Mouse (Mus musculus) limb, embryonic 14.5 days (tissue): Measurements from ENCODE around the gene Sncg. TPM values are rescaled to one million over a fixed set of nuclear protein-coding genes. Genes with fewer than 3 reads are reported as not detected.

Experiments used
- ATAC-seq: fragments of 200-750 bp; cut with Nextera tagmentation; 2 replicates; pipeline ENCODE4 v1.8.0; 2017; ENCODE audit warnings: low read depth, moderate number of reproducible peaks, moderate TSS enrichment; ENCODE audit not compliant: low FRiP score
- DNase-seq: peaks from one replicate; pipeline ENCODE4 v3.0.0-alpha.2; 2015; ENCODE audit warnings: low spot score
- H3K27ac ChIP-seq: fragments of 300-500 bp; sonication (generic); replicated peaks from 2 replicates; pipeline ENCODE4 v1.5.1; 2014; ENCODE audit warnings: low read depth, mild to moderate bottlenecking, low read length, moderate library complexity, mixed read lengths
- H3K27me3 ChIP-seq: fragments of 300-500 bp; sonication (generic); 2 replicates; pipeline ENCODE4 v1.6.1; 2014; ENCODE audit warnings: low read length, mixed read lengths; ENCODE audit not compliant: control insufficient read depth, insufficient read depth
- H3K36me3 ChIP-seq: fragments of 300-500 bp; sonication (generic); 2 replicates; pipeline ENCODE4 v1.6.1; 2014; ENCODE audit warnings: mild to moderate bottlenecking, low read length, moderate library complexity, mixed read lengths; ENCODE audit not compliant: control insufficient read depth, insufficient read depth
- H3K4me1 ChIP-seq: fragments of 300-500 bp; sonication (generic); 2 replicates; pipeline ENCODE4 v1.6.1; 2014; ENCODE audit warnings: antibody characterized with exemption, low read length, mixed read lengths; ENCODE audit not compliant: control insufficient read depth, insufficient read depth
- H3K4me2 ChIP-seq: fragments of 300-500 bp; sonication (generic); replicated peaks from 2 replicates; pipeline ENCODE4 v1.6.1; 2014; ENCODE audit warnings: low read depth, mild to moderate bottlenecking, low read length, moderate library complexity; ENCODE audit not compliant: severe bottlenecking
- H3K4me3 ChIP-seq: fragments of 300-500 bp; sonication (generic); replicated peaks from 2 replicates; pipeline ENCODE4 v1.5.1; 2014; ENCODE audit warnings: low read length
- H3K9ac ChIP-seq: fragments of 300-500 bp; sonication (generic); 2 replicates; pipeline ENCODE4 v1.6.1; 2014; ENCODE audit warnings: mild to moderate bottlenecking, low read depth, low read length, moderate library complexity; ENCODE audit not compliant: severe bottlenecking
- H3K9me3 ChIP-seq: fragments of 300-500 bp; sonication (generic); 2 replicates; pipeline ENCODE4 v1.6.1; 2016; ENCODE audit warnings: low read length; ENCODE audit not compliant: control insufficient read depth
- POLR2A ChIP-seq: fragments of 200-500 bp; IDR thresholded peaks from 2 replicates; pipeline ENCODE4 v1.8.0; 2012; ENCODE audit warnings: inconsistent platforms, mild to moderate bottlenecking, moderate library complexity, borderline replicate concordance; ENCODE audit not compliant: insufficient read depth, insufficient read length; ENCODE audit errors: extremely low read depth
- WGBS: fragments of 180-500 bp; shearing (Covaris S2); extraction: QIAGEN DNeasy Blood & Tissue Kit; methylation state at CpG from one replicate; pipeline ENCODE4 v1.1.7; 2014; 5-methylcytosine and 5-hydroxymethylcytosine counted together
- polyA plus RNA-seq, 2 experiments: library from polyadenylated mRNA; depleted of rRNA in 1 of 2; stranded (reverse) in 1 of 2; unstranded in 1 of 2; fragments of >200 nt; fragmentation: Nextera tagmentation in 1 of 2; extraction: Ambion mirVana in 1 of 2; gene quantifications; 2 replicates each; pipeline versions ENCODE4 v1.2.1 to v1.2.3; 2012 to 2014

Gene Sncg
- polyA plus RNA-seq, 2 experiments = 3.6 to 3.8 TPM

DNA sequence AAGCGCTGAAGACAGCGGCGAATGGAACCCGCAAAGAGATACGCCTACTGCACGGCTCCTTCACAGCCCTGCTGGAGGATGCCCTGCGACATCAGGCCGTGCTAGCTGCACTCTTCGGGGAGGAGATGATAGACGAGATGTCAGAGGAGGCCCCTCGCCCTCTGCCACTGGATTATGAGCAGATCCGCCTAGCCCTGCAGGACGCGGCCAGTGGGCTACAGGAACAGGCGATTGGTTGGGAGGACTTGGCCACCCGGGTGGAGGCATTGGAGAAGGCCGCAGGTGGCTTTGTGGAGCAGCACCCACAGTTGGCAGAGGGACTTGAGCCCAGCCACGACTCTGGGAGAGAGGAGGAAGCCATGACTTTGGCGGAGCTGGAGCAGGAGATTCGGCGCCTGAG lies 24.3 kb upstream of the Sncg start:
- Histone ChIP-seq H3K27ac (no peak overlapping the region), H3K27me3 (no peaks in the 10 kb centered on the region), H3K9ac (no peak overlapping the region), H3K4me3 (no peak overlapping the region), H3K36me3 (peaks cover 20% of the 10 kb centered on the region), H3K4me1 (no peaks in the 10 kb centered on the region), H3K4me2 (no peak overlapping the region), H3K9me3 (no peaks in the 10 kb centered on the region)
- TF ChIP-seq POLR2A = no peak
- no peak for DNase-seq
- no peak for ATAC-seq
- 90% methylated on average over 21 of the region's 21 CpGs for whole genome bisulfite sequencing

DNA sequence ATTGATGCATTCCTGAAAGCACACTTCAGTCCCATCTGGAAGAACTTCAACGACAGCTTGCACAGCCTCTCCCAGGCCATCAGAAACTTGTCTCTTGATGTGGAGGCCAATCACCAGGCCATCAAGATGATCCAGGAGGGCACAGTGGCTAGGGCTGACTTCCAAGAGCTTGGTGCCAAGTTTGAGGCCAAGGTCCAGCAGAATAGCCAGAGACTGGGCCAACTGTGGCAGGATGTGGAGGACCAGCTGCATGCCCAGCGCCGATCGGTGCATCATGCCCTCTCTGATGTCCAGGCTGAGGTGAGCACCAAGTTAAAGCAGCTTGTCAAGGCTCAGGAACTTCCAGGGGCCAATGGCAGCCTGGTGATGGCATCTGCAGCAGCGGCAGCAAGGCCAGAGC lies 23.3 kb upstream of the Sncg start:
- no peak overlapping the region for H3K4me2 ChIP-seq
- 86% methylated on average over 5 of the region's 5 CpGs for WGBS
- H3K9me3 ChIP-seq = no peaks in the 10 kb centered on the region
- no peak for ATAC-seq
- no peaks in the 10 kb centered on the region for H3K4me1 ChIP-seq
- H3K27me3 ChIP-seq = no peaks in the 10 kb centered on the region
- peaks cover 14% of the 10 kb centered on the region for H3K36me3 ChIP-seq
- H3K9ac ChIP-seq = no peak overlapping the region
- no peak for DNase-seq
- H3K27ac ChIP-seq = no peak overlapping the region
- no peak for TF ChIP-seq POLR2A
- no peak overlapping the region for H3K4me3 ChIP-seq

DNA sequence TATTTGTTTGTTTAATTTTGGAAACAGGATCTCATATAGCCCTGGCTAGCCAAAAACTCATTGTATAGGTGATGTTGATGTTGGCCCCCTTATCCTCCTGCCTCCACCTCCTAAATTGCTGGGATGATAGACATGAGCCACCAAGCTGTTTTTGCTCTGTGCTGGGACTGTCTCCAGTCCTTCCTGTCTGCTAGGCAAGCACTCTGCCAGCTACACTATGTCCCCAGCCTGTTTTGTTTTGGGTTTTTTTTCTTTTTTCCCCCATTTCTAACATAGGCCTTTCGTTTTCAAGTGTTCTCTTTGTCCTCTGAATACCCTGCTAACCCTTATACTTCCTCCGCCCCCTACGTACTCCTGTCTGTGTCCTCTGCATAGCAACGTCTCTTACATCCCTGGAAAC lies 18.7 kb upstream of the Sncg start:
- Histone ChIP-seq H3K4me2 (no peak overlapping the region), H3K4me3 (no peak overlapping the region), H3K9me3 (0 out of 2 replicates have a peak, but pooled peaks cover 2% of the 10 kb centered on the region), H3K9ac (no peak overlapping the region), H3K27ac (no peak overlapping the region), H3K27me3 (no peaks in the 10 kb centered on the region), H3K36me3 (0 out of 2 replicates have a peak, but pooled peaks cover 6% of the 10 kb centered on the region), H3K4me1 (no peaks in the 10 kb centered on the region)
- TF ChIP-seq POLR2A = no peak
- no peak for DNase-seq
- no peak for ATAC-seq
- WGBS = 81% methylated on average over 4 of the region's 4 CpGs

DNA sequence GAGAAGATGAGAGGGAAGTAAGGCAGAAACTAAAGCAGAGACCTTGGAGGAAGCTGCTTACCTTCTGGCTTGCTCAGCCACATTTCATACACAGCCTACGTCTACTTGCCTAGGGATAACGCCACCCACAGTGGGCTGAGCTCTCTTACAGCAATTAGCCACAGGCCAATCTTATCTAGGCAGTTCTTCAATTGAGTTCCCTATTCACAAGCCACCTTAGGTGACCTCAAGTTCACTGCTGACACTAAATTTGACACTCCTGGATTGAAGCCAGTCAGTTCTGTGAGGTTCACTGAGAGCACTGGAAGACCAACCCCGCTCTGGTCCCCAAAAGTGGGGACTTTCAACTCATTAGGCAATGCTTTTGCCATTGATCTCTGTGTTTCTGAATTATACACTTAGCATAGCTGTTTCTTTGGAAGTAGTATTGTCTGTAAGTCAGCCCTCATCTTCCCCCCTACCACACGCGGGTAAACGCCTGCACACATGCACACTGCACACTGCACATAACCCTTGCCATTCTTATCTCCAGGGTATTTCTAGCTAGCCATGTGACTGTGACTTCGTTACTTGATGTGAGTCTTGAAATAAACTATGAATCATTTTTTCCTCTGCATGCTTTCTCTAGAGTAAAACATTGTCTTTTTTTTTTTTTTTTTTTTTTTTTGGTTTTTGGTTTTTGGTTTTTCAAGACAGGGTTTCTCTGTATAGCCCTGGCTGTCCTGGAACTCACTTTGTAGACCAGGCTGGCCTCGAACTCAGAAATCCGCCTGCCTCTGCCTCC lies 8.5 kb upstream of the Sncg start:
- Histone ChIP-seq H3K27me3 (no peaks in the 10 kb centered on the region), H3K4me3 (no peak overlapping the region), H3K36me3 (no peaks in the 10 kb centered on the region), H3K4me2 (no peak overlapping the region), H3K4me1 (peaks cover 10% of the 10 kb centered on the region), H3K9ac (no peak overlapping the region), H3K9me3 (no peaks in the 10 kb centered on the region), H3K27ac (no peak overlapping the region)
- WGBS = 90% methylated on average over 9 of the region's 9 CpGs
- no peak for TF ChIP-seq POLR2A
- ATAC-seq (no peak), DNase-seq (no peak)

- ATAC-seq = peak; percentile 52; the same call in 1 of the 2 replicates
- peak; percentile 41 for DNase-seq
- no peaks in the 10 kb centered on the region for H3K27me3 ChIP-seq
- H3K4me3 ChIP-seq = no peak overlapping the region
- no peak overlapping the region for H3K4me2 ChIP-seq
- H3K9me3 ChIP-seq = no peaks in the 10 kb centered on the region
- no peak for TF ChIP-seq POLR2A
- H3K36me3 ChIP-seq = no peaks in the 10 kb centered on the region
- WGBS = 35% methylated on average over 10 of the region's 11 CpGs
- H3K9ac ChIP-seq = no peak overlapping the region
- peaks cover 17% of the 10 kb centered on the region for H3K4me1 ChIP-seq
- peak overlapping the region; percentile 71 for H3K27ac ChIP-seq
Measured at GRCm38 (mm10) chr14:34378560-34379331, 4.2 kb upstream of the Sncg start.
